Mouse (Mus musculus) right cerebral cortex, postnatal 36 days (tissue): ENCODE results near the gene Prss21.
"Not testable (repeated sequence)": the region's sequence is repeated elsewhere in the genome, so short reads cannot be mapped to it uniquely, and the experiment has no call there.

Source experiments
- DNase-seq, 2 experiments: peaks; one replicate each; pipeline ENCODE4 v3.0.0; 2022; ENCODE audit warnings: low spot score in 2 of 2, mixed read lengths in 1 of 2

Prss21 gene

DNA sequence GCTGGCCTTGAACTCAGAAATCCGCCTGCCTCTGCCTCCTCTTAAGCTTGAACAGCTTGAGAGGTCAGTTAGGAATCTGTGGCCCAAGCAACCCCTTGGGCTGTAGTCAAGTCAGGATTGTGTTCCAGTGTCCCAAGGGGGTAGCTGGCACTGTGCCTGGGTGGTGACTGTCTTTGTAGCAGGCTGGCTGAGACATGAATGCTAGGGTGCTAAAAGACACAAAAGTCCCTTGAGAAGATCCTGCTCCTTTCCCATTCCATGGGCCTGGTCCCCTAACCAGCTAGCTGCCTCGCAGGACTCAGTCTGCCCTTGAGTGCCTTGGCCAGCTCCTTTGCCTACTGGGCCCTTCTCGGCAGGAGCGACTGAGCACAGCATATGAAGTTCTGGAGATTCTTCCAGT is 4.9 kb upstream of the Prss21 start:
- no peak for DNase-seq

GRCm38 (mm10) chr17:23868513-23868912 is 657 bp downstream of the Prss21 start:
- no peak for DNase-seq

- no peak for DNase-seq
These were observed 6.3 kb downstream of the Prss21 start for GRCm38 (mm10) chr17:23873884-23874856.

DNA sequence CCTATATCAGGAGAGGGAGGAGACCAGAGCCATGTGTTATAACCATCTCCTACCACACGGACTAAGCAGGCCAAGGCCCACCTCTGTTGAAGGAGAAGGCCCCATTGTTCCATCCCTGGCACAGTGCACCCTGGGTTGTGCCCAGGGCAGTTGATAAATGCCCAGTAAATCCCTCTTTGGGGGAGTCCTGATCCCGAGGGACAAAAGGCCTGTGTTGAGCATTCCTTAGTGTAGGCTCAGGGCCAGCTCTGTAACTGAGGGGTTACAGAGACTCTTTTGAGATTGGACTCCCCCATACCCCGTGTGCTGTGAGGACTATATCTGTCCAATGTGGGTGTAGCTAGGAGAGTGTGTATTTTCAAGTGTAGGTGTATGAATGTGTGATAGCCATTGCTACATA is 8.9 kb downstream of the Prss21 start:
- no peak for DNase-seq

DNA sequence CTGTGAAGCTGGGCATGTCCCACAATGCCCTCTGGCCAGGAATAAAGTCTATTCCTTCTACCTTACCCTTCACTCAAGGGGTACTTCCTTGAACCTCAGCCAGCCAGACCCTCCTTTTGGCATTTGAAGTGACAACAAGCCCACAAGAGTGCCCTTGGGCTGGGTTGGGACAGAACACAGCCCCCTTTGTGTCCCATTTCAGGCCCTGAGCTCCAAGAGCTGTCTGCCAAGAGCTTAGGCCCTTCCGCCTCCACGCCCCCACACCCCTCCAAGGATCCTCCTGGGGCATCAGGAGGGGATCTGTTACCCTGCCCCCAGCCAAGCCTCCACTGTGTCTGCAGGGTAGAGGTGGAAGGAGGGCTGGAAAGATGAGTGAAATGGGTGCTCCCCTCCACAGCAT is 9.3 kb downstream of the Prss21 start:
- no peak for DNase-seq

DNA sequence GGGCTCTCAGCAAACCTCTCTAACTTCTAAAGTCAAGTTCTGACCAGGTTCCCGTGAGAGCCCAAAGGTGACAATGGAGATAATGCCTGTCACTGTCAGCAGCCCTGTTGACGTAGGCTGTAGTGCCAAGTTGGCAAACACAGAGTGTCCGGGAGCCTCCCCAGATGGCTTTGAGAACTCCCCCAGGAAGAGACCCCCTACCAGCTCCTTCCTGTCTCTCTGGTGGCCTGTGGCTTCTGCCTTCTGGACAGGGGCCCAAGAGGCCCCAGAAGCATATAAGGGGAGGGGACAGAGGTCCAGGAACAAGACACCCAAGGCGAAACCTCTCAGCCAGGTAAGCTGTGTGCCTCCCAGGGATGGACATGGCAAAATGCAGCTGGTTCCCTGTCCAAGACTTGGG is 12.7 kb downstream of the Prss21 start, which contains the start of the genes Dcpp1 and Dcpp2:
Dcpp1 (plus strand) TSS at position 301 of the 400 bp plus-strand sequence.
Dcpp2 (plus strand) TSS at position 305 of the 400 bp plus-strand sequence.
- DNase-seq = not testable (repeated sequence)

- DNase-seq = not testable (repeated sequence)
These were observed 49.3 kb downstream of the Prss21 start, which contains the start of gene Dcpp3 for GRCm38 (mm10) chr17:23917158-23917557. Gene Dcpp3 (plus strand): TSS chr17:23917458.
